Mouse (Mus musculus) heart, embryonic 12.5 days (tissue): ENCODE measurements at regions not wholly inside any gene's neighbourhood (a gene's known extent, or its start where the extent isn't known, plus 50 kb on each side); places are given as distances from the start of the nearest gene placed in this dataset.
A peak's percentile ranks its signal among the peaks of the same experiment; 100 is the strongest.

ENCODE experiments used
- ATAC-seq: fragments of 200-750 bp; cut with Nextera tagmentation; 2 replicates; pipeline ENCODE4 v1.8.0; 2017; ENCODE audit warnings: moderate TSS enrichment, moderate library complexity; ENCODE audit not compliant: insufficient number of reproducible peaks, low FRiP score
- H3K27ac ChIP-seq: fragments of 300-500 bp; sonication (generic); 2 replicates; pipeline ENCODE4 v1.5.1; 2016; ENCODE audit warnings: mild to moderate bottlenecking, moderate library complexity; ENCODE audit not compliant: poor library complexity, severe bottlenecking
- H3K27me3 ChIP-seq: fragments of 300-500 bp; sonication (generic); replicated peaks from 2 replicates; pipeline ENCODE4 v1.6.1; 2016; ENCODE audit warnings: mild to moderate bottlenecking, moderate library complexity
- H3K36me3 ChIP-seq: fragments of 300-500 bp; sonication (generic); 2 replicates; pipeline ENCODE4 v1.6.1; 2016; ENCODE audit warnings: mild to moderate bottlenecking, moderate library complexity
- H3K4me1 ChIP-seq: fragments of 300-500 bp; sonication (generic); replicated peaks from 2 replicates; pipeline ENCODE4 v1.6.1; 2016; ENCODE audit warnings: mild to moderate bottlenecking
- H3K4me2 ChIP-seq: fragments of 300-500 bp; sonication (generic); 2 replicates; pipeline ENCODE4 v1.6.1; 2016; ENCODE audit warnings: mild to moderate bottlenecking, moderate library complexity
- H3K4me3 ChIP-seq: fragments of 300-500 bp; sonication (generic); 2 replicates; pipeline ENCODE4 v1.5.1; 2016; ENCODE audit warnings: mild to moderate bottlenecking
- H3K9ac ChIP-seq: fragments of 300-500 bp; sonication (generic); 2 replicates; pipeline ENCODE4 v1.6.1; 2016; ENCODE audit warnings: mild to moderate bottlenecking, moderate library complexity
- H3K9me3 ChIP-seq: fragments of 300-500 bp; sonication (generic); replicated peaks from 2 replicates; pipeline ENCODE4 v1.6.1; 2016; ENCODE audit warnings: mild to moderate bottlenecking, moderate library complexity
- WGBS: fragments of 180-500 bp; shearing (Covaris S2); methylation state at CpG from one replicate; pipeline ENCODE4 v1.1.7; 2016; 5-methylcytosine and 5-hydroxymethylcytosine counted together

GRCm38 (mm10) chr14:88410722-88411437, 60.3 kb downstream of the Pcdh20 start:
- H3K4me2 ChIP-seq, result no peak overlapping the region
- H3K9ac ChIP-seq, result no peak overlapping the region
- no peak overlapping the region for H3K27ac ChIP-seq
- H3K4me1 ChIP-seq, result no peaks in the 10 kb centered on the region
- 75% methylated on average over 1 of the region's 1 CpGs for WGBS
- no peaks in the 10 kb centered on the region for H3K9me3 ChIP-seq
- ATAC-seq, result no peak
- no peak overlapping the region for H3K4me3 ChIP-seq
- H3K36me3 ChIP-seq, result no peaks in the 10 kb centered on the region
- H3K27me3 ChIP-seq, result no peaks in the 10 kb centered on the region

- Histone ChIP-seq H3K36me3 (no peaks in the 10 kb centered on the region), H3K4me3 (no peak overlapping the region), H3K27me3 (no peaks in the 10 kb centered on the region), H3K27ac (no peak overlapping the region), H3K9me3 (no peaks in the 10 kb centered on the region), H3K4me1 (no peaks in the 10 kb centered on the region), H3K4me2 (no peak overlapping the region), H3K9ac (no peak overlapping the region)
- ATAC-seq, result no peak
- 26% methylated on average over 1 of the region's 1 CpGs for WGBS
Observed at GRCm38 (mm10) chr14:88399270-88399669, 71.9 kb downstream of the Pcdh20 start.

DNA sequence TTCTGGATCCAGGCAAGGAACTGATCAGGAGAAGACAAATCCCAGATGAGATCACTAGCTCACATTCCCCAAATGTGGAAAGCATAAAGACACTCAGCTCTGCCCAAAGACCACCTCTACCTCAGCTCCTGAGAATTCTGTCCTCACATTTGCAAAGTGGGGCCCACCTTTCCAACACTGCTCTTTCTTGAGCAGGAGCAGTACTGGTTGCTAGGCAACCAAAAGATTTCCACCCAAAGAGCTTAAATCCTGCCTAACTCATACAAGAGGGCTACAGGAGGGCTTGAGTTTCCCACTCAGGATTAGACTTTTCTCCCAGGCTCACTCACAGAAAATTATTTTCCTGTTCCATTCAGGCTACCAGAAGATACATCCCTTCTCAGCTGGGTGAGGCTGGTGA, 74.0 kb downstream of the Pcdh20 start:
- Histone ChIP-seq H3K9ac (no peak overlapping the region), H3K27me3 (no peaks in the 10 kb centered on the region), H3K4me2 (no peak overlapping the region), H3K36me3 (no peaks in the 10 kb centered on the region), H3K4me3 (no peak overlapping the region), H3K27ac (no peak overlapping the region), H3K4me1 (no peaks in the 10 kb centered on the region), H3K9me3 (no peaks in the 10 kb centered on the region)
- no peak for ATAC-seq

- Histone ChIP-seq H3K9ac (no peak overlapping the region), H3K9me3 (no peaks in the 10 kb centered on the region), H3K4me1 (no peaks in the 10 kb centered on the region), H3K36me3 (no peaks in the 10 kb centered on the region), H3K4me3 (no peak overlapping the region), H3K27ac (no peak overlapping the region), H3K27me3 (no peaks in the 10 kb centered on the region), H3K4me2 (no peak overlapping the region)
- no peak for ATAC-seq
- WGBS, result 67% methylated on average over 4 of the region's 4 CpGs
Observed at GRCm38 (mm10) chr14:88395016-88395415, 76.2 kb downstream of the Pcdh20 start.

DNA sequence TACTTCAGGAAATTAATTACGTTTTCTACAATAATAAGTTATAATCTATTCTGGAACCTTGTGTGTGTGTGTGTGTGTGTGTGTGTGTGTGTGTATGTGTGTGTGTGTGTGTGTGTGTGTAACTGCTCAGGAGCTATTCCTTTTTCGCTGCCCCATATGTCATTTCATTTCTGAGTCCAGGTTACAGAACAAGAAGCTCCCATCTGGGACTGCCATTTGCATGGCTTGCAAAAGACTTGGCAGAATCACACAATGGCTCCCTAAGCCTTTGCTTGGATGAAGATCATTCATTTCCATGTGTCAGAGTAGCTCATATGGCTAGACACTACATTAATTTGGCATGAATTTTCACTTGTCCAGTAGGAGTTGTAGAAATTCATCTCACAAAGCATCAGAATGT, 86.6 kb downstream of the Pcdh20 start:
- ATAC-seq, result no peak
- no peak overlapping the region for H3K9ac ChIP-seq
- H3K4me1 ChIP-seq, result no peaks in the 10 kb centered on the region
- H3K27ac ChIP-seq, result no peak overlapping the region
- H3K4me2 ChIP-seq, result no peak overlapping the region
- WGBS, result 80% methylated on average over 2 of the region's 2 CpGs
- H3K36me3 ChIP-seq, result no peaks in the 10 kb centered on the region
- H3K27me3 ChIP-seq, result no peaks in the 10 kb centered on the region
- no peak overlapping the region for H3K4me3 ChIP-seq
- no peaks in the 10 kb centered on the region for H3K9me3 ChIP-seq

- Histone ChIP-seq H3K4me3 (no peak overlapping the region), H3K4me2 (no peak overlapping the region), H3K9ac (no peak overlapping the region), H3K9me3 (no peaks in the 10 kb centered on the region), H3K36me3 (no peaks in the 10 kb centered on the region), H3K4me1 (no peaks in the 10 kb centered on the region), H3K27me3 (no peaks in the 10 kb centered on the region), H3K27ac (no peak overlapping the region; the same call in 1 of the 2 replicates)
- ATAC-seq, result peak; percentile 84
- WGBS, result 55% methylated on average over 4 of the region's 4 CpGs
Observed at GRCm38 (mm10) chr14:88347177-88347576, 124.0 kb downstream of the Pcdh20 start.

- 73% methylated on average over 10 of the region's 10 CpGs for WGBS
- H3K27me3 ChIP-seq, result no peaks in the 10 kb centered on the region
- H3K27ac ChIP-seq, result no peak overlapping the region
- no peak overlapping the region for H3K9ac ChIP-seq
- H3K4me1 ChIP-seq, result no peaks in the 10 kb centered on the region
- ATAC-seq, result no peak
- no peaks in the 10 kb centered on the region for H3K9me3 ChIP-seq
- H3K4me3 ChIP-seq, result no peak overlapping the region
- H3K36me3 ChIP-seq, result no peaks in the 10 kb centered on the region
- no peak overlapping the region for H3K4me2 ChIP-seq
Observed at GRCm38 (mm10) chr14:88337304-88337703, 133.9 kb downstream of the Pcdh20 start.

DNA sequence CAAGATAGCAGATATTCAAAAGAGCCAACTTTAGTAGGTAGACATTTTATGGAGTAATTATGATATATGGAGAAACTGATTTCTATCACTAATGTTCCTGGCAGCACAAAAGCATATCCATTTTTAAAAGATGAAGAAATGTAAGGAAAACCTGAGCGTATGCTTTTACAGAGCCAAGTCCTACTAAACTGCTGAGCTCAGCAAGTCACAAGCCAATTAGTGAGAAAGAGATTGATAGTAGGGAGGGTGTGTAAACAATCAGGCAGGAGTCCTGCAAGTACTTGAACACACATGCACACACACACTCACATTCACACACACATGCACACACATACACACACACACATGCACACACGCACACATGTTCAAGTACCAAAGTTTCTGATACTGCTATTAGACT, 140.6 kb downstream of the Pcdh20 start:
- ATAC-seq, result no peak
- Histone ChIP-seq H3K4me3 (no peak overlapping the region), H3K4me1 (no peaks in the 10 kb centered on the region), H3K9me3 (no peaks in the 10 kb centered on the region), H3K27me3 (no peaks in the 10 kb centered on the region), H3K4me2 (no peak overlapping the region), H3K36me3 (no peaks in the 10 kb centered on the region), H3K9ac (no peak overlapping the region), H3K27ac (no peak overlapping the region)
- WGBS, result 81% methylated on average over 2 of the region's 2 CpGs

- 63% methylated on average over 4 of the region's 4 CpGs for WGBS
- no peaks in the 10 kb centered on the region for H3K4me1 ChIP-seq
- no peak overlapping the region for H3K9ac ChIP-seq
- H3K4me2 ChIP-seq, result no peak overlapping the region
- H3K27me3 ChIP-seq, result no peaks in the 10 kb centered on the region
- no peaks in the 10 kb centered on the region for H3K36me3 ChIP-seq
- no peak overlapping the region for H3K4me3 ChIP-seq
- no peak for ATAC-seq
- H3K27ac ChIP-seq, result no peak overlapping the region
- H3K9me3 ChIP-seq, result no peaks in the 10 kb centered on the region
Observed at GRCm38 (mm10) chr14:88326411-88326810, 144.8 kb downstream of the Pcdh20 start.

DNA sequence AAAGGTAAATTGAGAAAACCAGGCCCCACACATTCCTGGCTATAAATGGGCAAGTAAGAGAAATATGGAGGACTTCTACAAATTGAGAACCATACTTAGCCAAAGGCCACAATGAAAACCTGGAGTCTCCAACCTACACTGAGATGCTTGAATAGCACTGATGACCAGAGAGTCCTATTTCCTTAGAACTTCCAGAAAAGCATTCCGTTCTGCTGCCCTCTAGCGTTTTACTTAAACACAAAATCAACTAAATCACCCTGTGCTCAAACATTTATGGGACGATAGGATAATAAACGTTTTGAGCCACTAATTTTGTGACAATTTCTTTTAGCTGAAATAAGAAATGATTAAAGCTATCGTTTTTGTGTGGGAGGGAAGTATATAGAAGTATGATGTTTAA, 192.9 kb downstream of the Pcdh20 start:
- no peak overlapping the region for H3K9ac ChIP-seq
- H3K4me1 ChIP-seq, result no peaks in the 10 kb centered on the region
- ATAC-seq, result no peak
- no peak overlapping the region for H3K4me2 ChIP-seq
- 25% methylated on average over 5 of the region's 5 CpGs for WGBS
- no peaks in the 10 kb centered on the region for H3K27me3 ChIP-seq
- H3K9me3 ChIP-seq, result no peaks in the 10 kb centered on the region
- no peaks in the 10 kb centered on the region for H3K36me3 ChIP-seq
- no peak overlapping the region for H3K4me3 ChIP-seq
- H3K27ac ChIP-seq, result no peak overlapping the region

GRCm38 (mm10) chr14:88264771-88265170, 206.4 kb downstream of the Pcdh20 start:
- H3K36me3 ChIP-seq, result no peaks in the 10 kb centered on the region
- H3K9me3 ChIP-seq, result no peaks in the 10 kb centered on the region
- ATAC-seq, result no peak
- H3K9ac ChIP-seq, result no peak overlapping the region
- no peaks in the 10 kb centered on the region for H3K4me1 ChIP-seq
- no peak overlapping the region for H3K4me2 ChIP-seq
- no peak overlapping the region for H3K27ac ChIP-seq
- no peaks in the 10 kb centered on the region for H3K27me3 ChIP-seq
- no peak overlapping the region for H3K4me3 ChIP-seq

DNA sequence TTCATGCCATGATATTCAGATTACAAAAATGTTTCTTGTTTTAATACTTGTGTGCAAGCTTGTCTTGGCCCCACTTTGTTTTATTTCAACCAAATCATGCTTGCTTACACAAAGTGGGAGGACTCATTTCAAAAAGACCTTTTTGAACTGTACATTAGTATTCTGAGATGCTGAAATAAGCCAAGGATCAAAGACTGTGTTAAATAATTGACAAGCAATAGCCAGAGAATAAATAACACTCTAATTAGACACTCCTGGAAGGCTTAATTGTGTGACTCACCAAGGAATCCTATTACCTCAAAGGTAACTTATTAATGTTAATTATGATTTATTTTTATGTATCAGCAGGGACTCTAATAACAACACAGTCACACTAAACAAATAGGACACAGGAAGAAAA, 212.2 kb downstream of the Pcdh20 start:
- H3K4me3 ChIP-seq, result no peak overlapping the region
- H3K9ac ChIP-seq, result no peak overlapping the region
- no peak overlapping the region for H3K27ac ChIP-seq
- H3K27me3 ChIP-seq, result no peaks in the 10 kb centered on the region
- H3K9me3 ChIP-seq, result no peaks in the 10 kb centered on the region
- no peaks in the 10 kb centered on the region for H3K4me1 ChIP-seq
- H3K4me2 ChIP-seq, result no peak overlapping the region
- ATAC-seq, result no peak
- H3K36me3 ChIP-seq, result no peaks in the 10 kb centered on the region
